Mouse (Mus musculus) layer of hippocampus, postnatal 10 days (tissue): Measurements from ENCODE around the gene Rfwd3. TPM values are rescaled to one million over a fixed set of nuclear protein-coding genes. Genes with fewer than 3 reads are reported as not detected.

Source experiments
- total RNA-seq, 2 experiments: library from RNA; stranded (reverse); gene quantifications; 2 replicates each; pipeline ENCODE4 v1.2.3; 2021

Gene Rfwd3
- total RNA-seq, 2 experiments from 2014 or later: 18.1 TPM

Other genes with a start within 250 kb of the Rfwd3 start
- gene Exosc6, start 243.9 kb downstream of the Rfwd3 start, total RNA-seq: not detected
- 1 to 10 TPM in 1 of 2 experiments, under 1 TPM in 1; 0.59 to 1.1 TPM for gene Clec18a, start 207.8 kb downstream of the Rfwd3 start, total RNA-seq
- 10 to 100 TPM; 30.9 to 34.7 TPM for gene Pdpr, start 205.6 kb downstream of the Rfwd3 start, total RNA-seq
- 100 to 1,000 TPM; 118 to 119 TPM for gene Glg1, start 41.0 kb downstream of the Rfwd3 start, total RNA-seq
- gene Mlkl, start 38.0 kb upstream of the Rfwd3 start, total RNA-seq: under 1 TPM; 0.58 to 0.87 TPM
- gene Fa2h, start 93.6 kb upstream of the Rfwd3 start, total RNA-seq: 1 to 10 TPM; 5.3 to 5.8 TPM
- gene Wdr59, start 221.9 kb upstream of the Rfwd3 start, total RNA-seq: 10 to 100 TPM; 25.4 to 28.8 TPM
- gene Znrf1, start 235.9 kb upstream of the Rfwd3 start, total RNA-seq: 100 to 1,000 TPM; 133 to 145 TPM